Mouse (Mus musculus): ENCODE data around the gene Tenm3. TPM values are rescaled to one million over a fixed set of nuclear protein-coding genes. Genes with fewer than 3 reads are reported as not detected.

The Tenm3 gene
- total RNA-seq, 2 experiments from 2014 or later, result 10.7 to 12.6 TPM

DNA sequence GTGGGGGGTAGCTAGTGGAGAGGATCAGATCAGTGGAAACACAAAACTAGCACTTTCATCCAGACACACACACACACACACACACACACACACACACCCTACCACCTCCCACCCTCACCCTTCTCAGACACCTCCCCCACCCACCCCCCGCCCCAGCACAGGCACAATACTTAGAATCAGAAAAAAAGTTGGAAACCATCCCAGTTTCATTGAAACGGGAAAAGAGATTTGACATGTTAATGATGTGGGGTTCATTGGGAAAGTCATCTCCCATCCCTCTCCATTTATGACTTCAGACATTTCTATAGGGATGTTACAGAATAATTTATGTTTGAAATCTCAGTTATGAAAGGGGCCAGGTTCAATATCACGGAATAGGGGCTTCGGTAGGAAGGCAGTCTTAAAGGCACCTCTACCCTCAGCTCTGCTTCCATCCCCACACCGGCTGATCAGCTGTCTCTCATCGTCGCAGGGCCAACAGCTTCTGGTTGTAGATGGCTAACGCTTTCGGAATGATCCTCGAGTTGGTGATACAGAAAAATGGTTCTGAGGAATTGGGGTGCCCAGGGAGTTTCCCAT lies 231.7 kb downstream of the Tenm3 start:
- no peak for DNase-seq
- intact Hi-C loops (cut with DNase I; ENCODE audit: low total_unique reads), result no loop called here

DNA sequence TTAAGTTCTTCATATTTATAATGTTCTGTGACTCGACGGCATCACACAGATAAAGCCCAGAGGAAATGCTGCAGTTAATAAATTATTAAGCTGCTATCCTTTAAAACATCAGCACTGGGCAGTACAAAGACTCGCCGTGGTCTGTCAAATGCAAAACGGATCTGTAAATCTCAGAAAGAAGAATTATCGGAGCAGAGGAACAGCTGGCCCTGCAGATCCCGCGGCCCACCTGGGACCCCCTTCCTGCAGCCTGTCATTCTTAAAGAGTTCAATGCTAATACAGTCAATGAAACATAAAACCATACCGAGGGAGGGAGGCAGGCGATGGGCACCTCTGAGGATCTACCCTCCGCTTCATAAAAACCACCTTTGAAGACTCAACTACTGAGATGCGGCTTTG lies 232.6 kb downstream of the Tenm3 start:
- DNase-seq, result no peak
- intact Hi-C loops (cut with DNase I; ENCODE audit: low total_unique reads), result no loop called here

DNA sequence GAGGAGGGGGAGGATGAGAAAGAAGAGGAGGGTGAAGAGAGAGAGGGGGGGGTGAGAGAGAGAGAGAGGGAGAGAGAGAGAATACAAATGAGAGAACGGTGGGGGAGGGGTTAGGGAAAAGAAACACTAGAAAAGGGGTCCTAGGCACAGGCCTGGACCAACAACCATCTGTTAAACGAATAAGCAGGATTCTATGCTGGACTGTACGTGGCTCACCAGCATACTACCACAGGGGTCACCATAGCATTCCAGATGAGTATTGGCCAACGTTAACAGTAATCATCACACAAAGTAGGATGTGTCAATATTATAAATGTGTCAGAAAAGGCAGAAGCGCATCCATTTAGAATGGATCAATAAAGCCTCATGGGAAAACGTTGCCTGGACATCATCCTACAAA lies 233.4 kb downstream of the Tenm3 start:
- intact Hi-C loops (cut with DNase I; ENCODE audit: low total_unique reads), result no loop called here
- no peak for DNase-seq

DNA sequence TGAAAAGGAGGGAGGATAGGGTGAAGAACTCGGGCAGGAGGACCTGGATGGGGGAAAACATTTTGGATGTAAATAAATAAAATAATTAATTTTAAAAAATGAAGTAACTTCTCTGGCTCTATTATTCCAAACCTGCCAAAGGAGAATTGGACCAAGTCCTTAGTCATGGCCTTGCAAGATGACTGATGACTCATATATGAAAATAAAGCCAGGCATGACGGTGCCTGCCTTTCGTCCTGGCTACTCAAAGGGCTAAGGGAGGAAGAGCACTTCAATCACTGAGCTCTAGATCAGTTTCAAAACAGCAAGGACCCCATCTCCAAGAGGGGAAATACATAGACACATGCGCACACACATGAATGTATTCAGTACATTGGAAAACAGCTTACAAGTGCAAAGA lies 234.1 kb downstream of the Tenm3 start:
- DNase-seq, result no peak
- intact Hi-C loops (cut with DNase I; ENCODE audit: low total_unique reads), result no loop called here

DNA sequence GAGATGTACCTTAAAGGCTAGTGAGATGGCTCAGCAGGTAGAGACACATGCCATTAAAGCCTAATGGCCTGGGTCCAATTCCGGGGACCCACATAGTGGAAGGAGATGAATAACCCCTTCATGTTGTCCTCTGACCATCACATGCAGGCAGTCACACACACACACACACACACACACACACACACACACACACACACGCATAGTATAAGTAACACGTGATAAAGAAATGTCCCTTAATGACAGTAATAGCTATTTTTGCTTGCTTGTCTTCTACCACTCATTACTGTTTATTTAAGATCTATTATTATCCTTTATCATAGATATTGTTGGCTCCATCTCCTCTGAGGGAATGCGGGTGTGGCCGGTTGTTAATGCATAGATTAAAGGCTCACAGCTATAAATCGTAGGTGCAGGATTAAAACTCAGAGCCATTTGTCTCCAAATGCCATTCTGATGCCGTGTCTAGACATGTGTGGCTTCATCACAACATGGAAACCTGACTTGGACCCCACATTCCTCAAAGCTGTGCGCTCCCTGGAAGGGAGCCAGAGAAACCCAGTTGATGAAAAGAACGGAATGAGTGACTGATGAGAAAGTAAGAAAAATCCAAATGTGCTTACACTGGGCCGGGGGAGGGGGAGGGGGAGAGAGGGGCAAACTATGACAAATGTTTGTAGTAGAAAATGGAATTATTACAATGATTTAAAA lies 239.4 kb downstream of the Tenm3 start:
- no peak for DNase-seq
- intact Hi-C loops (cut with DNase I; ENCODE audit: low total_unique reads), result no loop called here

DNA sequence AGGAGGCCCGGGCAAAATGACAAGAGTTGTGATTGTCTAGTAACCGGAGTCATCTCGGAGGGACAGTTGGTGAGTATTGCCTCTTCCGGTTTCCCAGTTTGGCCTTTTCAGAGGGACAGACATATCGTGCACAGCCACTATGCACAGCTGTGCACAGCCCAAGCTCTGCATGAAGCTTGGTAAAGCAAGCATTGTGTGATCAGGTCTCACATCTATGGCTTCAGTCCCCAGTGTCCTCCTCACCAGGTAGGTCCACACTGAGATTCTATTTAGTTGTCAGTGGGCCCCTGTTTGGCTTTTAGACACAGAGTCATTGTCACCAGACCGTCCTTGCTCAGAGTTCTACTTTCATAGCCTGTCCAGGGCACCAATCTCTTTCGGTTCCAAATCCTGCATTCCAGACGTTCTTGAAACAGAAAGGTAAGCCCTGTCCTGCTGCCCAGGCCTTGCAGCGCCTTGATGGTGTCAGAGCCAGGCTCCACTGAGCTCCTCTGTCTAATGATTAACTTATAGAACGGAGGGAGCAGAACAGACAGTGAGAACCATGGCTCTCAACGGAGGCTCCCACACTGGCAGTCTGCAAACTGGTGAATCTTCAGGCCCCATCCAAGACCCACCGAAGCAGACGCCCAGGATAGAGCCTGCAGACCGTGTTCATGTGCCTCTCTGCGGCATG lies 240.4 kb downstream of the Tenm3 start:
- intact Hi-C loops (cut with DNase I; ENCODE audit: low total_unique reads), result no loop called here
- DNase-seq, result no peak

DNA sequence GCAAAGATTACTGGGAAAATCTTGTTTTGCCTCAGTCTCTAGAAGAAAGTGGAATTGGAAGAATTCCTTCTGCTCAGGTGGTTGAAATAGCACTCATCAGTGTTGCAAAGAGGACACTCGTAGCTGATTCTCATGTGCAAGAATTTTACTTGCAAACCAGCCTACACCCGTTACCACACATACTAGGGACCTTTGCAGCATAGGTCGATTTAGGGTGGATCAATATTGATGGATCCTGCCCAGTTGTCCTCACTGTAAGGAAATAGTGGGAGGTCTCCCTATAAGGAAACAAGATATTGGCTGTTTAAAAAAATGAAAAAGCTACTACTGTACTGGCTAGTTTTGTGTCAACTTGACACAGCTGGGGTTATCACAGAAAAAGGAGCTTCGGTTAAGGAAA lies 242.1 kb downstream of the Tenm3 start:
- intact Hi-C loops (cut with DNase I; ENCODE audit: low total_unique reads), result no loop called here
- DNase-seq, result no peak

DNA sequence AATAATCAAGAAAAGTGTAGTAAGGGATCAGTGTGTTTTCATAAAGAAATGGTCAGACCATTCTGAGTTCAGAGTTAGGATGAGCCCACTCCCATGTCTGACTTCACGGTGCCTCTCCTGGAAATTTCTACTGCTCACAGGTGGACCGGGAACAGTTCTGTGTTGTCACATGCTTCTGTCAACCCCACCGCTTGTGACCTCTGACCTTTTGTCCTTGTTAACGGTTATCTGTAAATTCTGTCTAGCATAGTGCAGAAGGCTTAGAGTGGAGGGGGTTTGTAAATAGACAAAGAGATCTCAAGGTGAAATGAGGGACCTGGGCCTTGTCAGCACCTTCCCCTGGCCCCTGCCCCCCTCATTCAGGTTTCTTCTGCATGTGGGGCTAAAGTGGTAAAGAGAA lies 244.7 kb downstream of the Tenm3 start:
- intact Hi-C loops (cut with DNase I; ENCODE audit: low total_unique reads), result no loop called here
- DNase-seq, result no peak

DNA sequence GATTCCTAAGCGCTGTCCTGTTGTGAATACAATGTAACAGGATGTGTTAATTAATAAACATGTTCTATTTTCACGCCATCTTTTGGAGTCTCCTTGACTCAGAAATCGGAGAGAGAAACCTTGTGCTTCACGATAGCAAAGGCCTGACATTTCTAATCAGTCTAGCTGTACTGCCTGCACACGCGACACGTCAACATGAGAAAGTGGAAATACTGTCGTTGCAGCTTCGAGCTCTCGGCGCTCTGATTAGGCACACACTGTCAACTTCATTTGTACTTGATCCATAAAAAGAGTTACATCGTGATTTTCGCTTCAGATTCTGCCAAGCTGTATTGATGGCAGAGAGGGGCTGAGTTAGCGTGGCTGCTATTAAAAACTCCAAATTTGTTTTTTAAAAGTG lies 247.4 kb downstream of the Tenm3 start:
- DNase-seq, result no peak
- intact Hi-C loops (cut with DNase I; ENCODE audit: low total_unique reads), result no loop called here

DNA sequence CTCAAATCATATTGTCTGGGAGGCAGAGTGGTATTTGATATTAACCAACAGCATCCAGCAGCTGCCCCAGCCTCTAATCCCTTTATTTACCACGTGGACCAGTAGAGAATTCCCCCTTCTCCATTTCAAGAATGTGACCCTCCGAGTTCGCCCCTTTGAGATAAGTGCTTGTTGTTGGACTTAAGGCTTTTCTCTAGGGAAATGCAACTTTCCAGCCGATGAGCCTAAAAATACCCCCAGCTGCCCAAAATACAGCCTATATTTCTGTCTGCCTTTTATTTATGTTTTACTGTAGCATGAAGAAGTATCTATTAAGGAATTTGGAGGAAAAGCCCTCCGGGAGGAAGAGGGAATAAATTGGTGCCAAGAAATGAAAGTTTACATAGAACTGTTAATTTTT lies 251.9 kb downstream of the Tenm3 start:
- intact Hi-C loops (cut with DNase I; ENCODE audit: low total_unique reads), result no loop called here
- no peak for DNase-seq

DNA sequence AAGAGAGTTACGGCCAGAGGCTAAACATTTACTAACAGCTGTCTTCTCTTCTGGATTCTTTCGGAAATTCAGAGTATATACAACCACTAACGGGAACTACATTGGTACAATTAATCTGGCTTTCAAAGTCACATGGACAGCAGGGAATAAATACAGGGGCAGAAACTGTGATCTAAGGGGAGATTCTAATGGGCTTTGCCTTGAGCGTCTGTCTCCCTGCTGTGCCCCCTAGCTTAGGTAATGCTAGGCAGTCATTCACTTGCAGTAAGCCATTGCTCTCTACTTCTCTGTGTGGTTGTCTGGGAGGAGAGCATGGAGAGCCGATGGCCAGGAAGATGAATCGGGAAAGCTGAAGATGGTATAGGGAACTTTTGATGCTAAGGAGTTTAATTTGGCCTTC lies 264.0 kb downstream of the Tenm3 start:
- intact Hi-C loops (cut with DNase I; ENCODE audit: low total_unique reads), result no loop called here

DNA sequence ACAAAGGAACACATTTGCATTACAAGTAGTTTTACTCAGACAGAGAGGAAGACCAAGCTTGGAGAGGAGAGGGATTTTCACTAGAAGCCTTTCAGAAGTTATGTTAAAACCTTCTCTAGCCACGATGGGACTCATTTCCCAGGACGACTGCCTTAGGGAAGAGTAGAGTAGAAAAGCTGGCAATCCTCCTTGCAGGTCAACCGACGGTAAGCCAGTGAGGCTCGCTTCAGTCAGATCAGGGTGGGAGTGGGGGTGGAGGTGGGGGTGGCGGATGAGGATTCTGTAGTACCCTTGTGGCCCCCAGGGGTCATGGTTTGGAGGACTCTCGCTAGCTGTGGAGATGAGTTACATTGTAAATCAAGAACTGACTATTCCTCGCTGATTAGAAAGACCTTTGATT lies 264.6 kb downstream of the Tenm3 start:
- intact Hi-C loops (cut with DNase I; ENCODE audit: low total_unique reads), result no loop called here
- no peak for DNase-seq

More for the DNA sequence above, 264.0 kb downstream of the Tenm3 start:
- DNase-seq, result no peak

DNA sequence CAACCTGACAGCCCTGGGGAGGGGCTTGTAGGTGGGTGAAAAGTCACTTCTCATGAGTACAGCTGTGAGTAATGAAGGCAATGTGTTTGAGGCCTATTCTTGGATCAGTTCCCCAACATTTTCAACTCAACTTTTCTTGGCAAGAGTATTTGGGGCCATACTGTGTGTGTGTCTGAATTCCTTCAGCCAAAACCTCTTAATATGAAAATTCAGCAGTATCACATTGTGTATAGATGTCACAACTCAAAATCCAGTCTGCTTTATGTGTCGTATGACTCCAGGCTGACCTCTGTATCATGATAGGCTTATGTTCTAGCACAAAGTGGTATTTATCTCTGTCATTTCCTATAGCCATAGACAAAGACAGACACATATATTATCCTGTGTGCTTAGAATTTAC lies 270.8 kb downstream of the Tenm3 start:
- no peak for DNase-seq
- intact Hi-C loops (cut with DNase I; ENCODE audit: low total_unique reads), result no loop called here

DNA sequence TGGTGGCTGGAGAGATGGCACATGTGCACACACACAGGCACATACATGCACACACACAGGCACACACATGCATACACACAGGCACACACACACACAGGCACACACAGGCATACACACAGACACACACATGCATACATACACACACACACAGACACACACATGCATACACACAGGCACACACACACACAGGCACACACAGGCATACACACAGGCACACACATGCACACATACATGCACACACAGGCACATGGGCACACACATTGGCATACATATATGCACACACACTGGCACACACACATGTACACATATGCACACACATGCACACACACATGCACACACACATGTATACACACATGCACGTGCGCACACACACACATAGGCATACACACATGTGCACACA lies 271.4 kb downstream of the Tenm3 start:
- intact Hi-C loops (cut with DNase I; ENCODE audit: low total_unique reads), result no loop called here
- no peak for DNase-seq

DNA sequence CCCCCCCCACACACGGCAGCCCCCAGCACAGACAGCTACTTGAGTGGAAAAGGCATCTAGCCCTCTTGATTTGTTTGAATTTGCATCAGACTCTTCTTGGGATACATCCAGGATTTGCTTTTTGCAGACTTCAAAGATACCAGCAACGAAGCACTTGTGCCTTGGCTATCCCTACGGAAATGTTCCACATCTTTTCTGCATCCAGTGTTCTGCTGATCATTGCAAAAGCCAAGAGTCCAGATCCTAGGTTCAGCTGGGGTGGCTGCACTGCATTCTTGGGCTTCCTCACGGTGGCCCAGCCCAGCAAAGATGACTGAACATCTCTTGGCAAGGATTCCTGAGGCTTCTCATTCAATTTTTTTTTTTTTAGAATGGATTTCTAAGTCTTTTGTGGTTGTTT lies 275.1 kb downstream of the Tenm3 start:
- intact Hi-C loops (cut with DNase I; ENCODE audit: low total_unique reads), result no loop called here
- DNase-seq, result peak; percentile 32

DNA sequence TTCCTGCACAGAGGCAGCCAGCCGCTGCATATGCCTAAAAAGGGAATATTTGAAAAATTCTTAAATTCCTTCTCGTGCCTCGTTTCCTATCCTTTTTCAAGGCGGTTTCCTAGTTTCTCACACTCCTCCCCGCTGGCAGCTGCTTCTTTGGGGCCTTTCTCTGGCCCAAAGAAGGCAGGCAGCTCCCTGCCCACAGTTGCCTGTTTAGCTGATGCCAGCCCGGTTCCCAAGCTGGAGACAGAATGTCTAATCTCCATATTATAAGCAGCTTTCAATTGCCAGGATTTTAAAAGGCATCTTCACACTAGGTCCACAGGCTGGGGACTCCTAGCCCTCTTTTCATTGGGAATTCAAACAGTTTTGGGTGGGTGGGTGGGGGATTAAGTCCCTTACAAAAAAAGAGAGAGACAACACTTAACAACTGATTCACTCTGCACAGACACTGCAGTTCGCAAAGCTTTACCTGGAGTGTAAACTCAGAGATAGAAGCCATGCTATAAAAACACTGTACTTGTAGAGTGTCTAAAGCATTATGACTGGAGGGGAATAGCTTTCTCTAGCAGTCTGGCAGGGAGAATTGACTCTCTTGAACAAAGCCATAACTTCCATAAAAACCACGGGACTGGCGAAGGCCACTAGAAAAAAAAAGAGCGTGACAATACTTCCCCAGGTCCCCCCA lies 275.7 kb downstream of the Tenm3 start:
- peak; percentile 13 for DNase-seq
- intact Hi-C loops (cut with DNase I; ENCODE audit: low total_unique reads), result no loop called here

DNA sequence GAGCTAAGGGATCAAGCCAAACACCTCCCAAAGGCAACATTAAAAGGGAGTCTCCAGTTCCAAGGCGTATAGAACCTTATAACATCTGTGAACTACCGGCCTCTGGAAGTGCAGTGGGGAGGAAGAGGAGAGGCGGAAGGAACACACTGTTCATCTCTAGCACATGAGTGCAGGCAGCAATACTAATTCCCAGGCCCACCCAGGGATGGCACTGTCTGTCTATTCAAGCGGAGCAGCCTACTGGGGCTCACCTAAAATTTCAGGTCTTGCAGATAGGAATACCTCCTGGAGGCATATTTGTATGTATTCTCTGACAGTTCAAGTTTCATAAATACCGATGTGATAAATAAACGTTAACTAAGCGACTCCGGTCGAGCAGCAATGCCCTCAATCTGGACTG lies 283.5 kb downstream of the Tenm3 start:
- DNase-seq, result no peak
- intact Hi-C loops (cut with DNase I; ENCODE audit: low total_unique reads), result no loop called here

DNA sequence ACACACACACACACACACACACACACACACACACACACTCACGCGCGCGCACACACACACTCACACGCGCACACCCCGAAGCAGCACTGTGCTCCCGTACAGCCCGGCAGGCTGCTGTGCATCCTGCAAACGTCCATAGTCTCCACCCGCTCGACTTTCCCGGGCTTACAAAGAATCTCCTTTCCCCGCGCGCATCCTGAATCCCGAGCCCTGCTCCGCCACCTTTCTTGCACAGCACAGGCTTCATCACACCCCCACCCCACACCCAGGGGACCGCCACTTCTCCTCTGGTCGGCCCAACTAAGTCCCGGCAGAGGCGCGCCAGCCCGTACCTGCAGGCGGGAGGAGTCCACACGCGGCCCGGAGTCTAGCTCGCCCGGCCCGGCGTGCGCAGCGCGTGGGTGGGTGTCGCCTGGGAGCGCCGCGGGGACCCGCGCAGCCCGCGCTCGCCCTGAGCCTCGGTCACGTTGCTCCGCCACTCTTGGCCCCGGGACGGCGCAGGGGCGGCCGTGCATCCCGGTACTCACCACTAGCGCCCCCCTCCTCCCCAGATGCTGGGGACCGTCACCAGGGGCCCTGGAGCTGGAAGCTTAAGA lies 288.1 kb downstream of the Tenm3 start:
- intact Hi-C loops (cut with DNase I; ENCODE audit: low total_unique reads), result no loop called here
- peak; percentile 48 for DNase-seq

DNA sequence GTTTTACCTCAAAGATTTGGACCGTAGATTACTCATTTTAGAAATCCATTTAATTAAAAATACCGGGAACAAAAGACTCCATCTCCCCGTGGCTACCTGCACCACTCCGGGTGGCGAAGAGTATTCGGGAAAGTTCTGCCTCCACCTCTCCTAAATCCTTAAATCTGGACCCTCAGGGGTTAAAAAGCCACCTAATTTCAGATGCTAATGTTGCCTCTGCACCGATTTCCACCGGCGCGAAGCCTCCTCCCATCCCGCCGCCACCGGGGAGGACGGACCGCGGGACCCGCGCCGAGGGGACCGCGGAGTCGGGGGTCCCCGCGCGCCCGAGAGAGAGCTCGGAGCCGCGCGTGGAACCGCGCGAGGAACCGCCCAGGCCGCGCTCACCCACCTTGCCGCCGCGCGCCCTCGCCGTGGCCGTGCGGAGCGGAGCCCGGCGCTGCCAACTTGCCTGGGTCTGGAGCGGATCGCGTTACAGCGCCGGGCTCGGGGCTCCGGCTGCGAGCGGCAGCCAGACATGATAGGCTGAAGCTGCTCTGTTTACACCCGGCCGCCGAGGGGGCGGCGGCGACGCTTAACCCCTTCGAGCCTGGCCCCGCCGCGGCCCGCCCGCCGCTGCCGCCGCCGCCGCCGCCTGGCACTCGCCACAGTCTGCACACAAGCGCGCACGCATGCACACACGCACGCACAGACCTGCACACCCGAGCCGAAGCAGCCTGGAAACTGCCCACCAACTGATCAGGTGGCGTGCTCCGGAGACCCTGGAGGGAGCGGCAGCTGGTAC lies 288.8 kb downstream of the Tenm3 start:
- intact Hi-C loops (cut with DNase I; ENCODE audit: low total_unique reads), result no loop called here
- peak; percentile 84 for DNase-seq
